Mouse (Mus musculus) bone marrow, adult 2 months (tissue): Measurements from ENCODE around the gene Hist1h1c. TPM values are rescaled to one million over a fixed set of nuclear protein-coding genes. Genes with fewer than 3 reads are reported as not detected.
"Not testable (repeated sequence)": the region's sequence is repeated elsewhere in the genome, so short reads cannot be mapped to it uniquely, and the experiment has no call there.

Source experiments
- H3K27ac ChIP-seq: fragments of 200-500 bp; 2 replicates; pipeline ENCODE4 v1.5.1; 2012; ENCODE audit warnings: low read depth, mild to moderate bottlenecking, control low read depth, inconsistent platforms, low read length; ENCODE audit not compliant: control insufficient read depth, poor library complexity, insufficient read depth
- H3K4me1 ChIP-seq: fragments of 200-500 bp; 2 replicates; pipeline ENCODE4 v1.6.1; 2011; ENCODE audit warnings: low read length; ENCODE audit not compliant: control insufficient read depth, insufficient read depth
- H3K4me3 ChIP-seq: fragments of 200-500 bp; replicated peaks from 2 replicates; pipeline ENCODE3; 2011; ENCODE audit warnings: mild to moderate bottlenecking, low read depth, low read length, control low read depth; ENCODE audit not compliant: control insufficient read depth
- CTCF ChIP-seq: fragments of 200-500 bp; IDR thresholded peaks from 2 replicates; pipeline ENCODE4 v1.5.1; 2011; ENCODE audit warnings: low read length, control low read depth; ENCODE audit not compliant: control insufficient read depth, insufficient read depth
- POLR2A ChIP-seq: fragments of 200-500 bp; IDR thresholded peaks from 2 replicates; pipeline ENCODE4 v1.6.1; 2011; ENCODE audit warnings: low read depth, mild to moderate bottlenecking, control low read depth, low read length, borderline replicate concordance; ENCODE audit not compliant: control insufficient read depth
- WGBS: fragments of 180-500 bp; shearing (Covaris S2); methylation state at CpG from one replicate; pipeline ENCODE4 v1.1.7; 2018; 5-methylcytosine and 5-hydroxymethylcytosine counted together
- polyA plus RNA-seq: library from polyadenylated mRNA; stranded (reverse); fragments of >200 nt; gene quantifications from 2 replicates; pipeline ENCODE4 v1.2.4, GENCODE M21; 2011; ENCODE audit warnings: low replicate concordance; ENCODE audit not compliant: missing spikeins, insufficient read depth, insufficient read length

Hist1h1c gene
- polyA plus RNA-seq, 1 experiment: 108 TPM

- Histone ChIP-seq H3K27ac (peak overlapping the region; percentile 75), H3K4me3 (peak overlapping the region; percentile 33), H3K4me1 (no peaks in the 10 kb centered on the region)
- TF ChIP-seq CTCF (no peak), POLR2A (no peak)
- WGBS: 2% methylated on average over 10 of the region's 10 CpGs
Observed at GRCm38 (mm10) chr13:23763242-23763585, 24.6 kb downstream of the Hist1h1c start.

DNA sequence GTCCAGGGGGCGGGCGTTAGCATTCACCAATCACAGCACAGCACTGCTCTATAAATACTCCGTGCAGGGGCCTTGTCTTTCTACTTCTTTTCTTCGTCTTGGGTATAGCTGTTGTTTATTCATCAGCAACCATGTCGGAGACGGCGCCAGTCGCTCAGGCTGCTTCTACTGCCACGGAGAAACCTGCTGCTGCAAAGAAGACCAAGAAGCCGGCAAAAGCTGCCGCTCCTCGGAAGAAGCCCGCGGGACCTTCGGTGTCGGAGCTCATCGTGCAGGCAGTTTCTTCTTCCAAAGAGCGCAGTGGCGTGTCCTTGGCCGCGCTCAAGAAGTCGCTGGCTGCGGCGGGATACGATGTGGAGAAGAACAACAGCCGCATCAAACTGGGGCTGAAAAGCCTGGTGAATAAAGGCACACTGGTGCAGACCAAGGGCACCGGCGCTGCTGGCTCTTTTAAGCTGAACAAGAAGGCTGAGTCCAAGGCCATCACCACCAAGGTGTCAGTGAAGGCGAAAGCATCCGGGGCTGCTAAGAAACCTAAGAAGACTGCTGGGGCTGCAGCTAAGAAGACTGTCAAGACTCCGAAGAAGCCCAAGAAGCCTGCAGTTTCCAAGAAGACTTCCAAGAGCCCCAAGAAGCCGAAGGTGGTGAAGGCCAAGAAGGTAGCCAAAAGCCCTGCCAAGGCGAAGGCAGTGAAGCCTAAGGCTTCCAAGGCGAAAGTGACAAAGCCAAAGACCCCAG lies 25.1 kb downstream of the Hist1h1c start, which contains the start of gene Hist1h1a:
Hist1h1a (plus strand) TSS at position 81 of the 738 bp plus-strand sequence.
- peak; percentile 84 for TF ChIP-seq POLR2A
- no peak for TF ChIP-seq CTCF
- WGBS: 3% methylated on average over 34 of the region's 34 CpGs
- H3K27ac ChIP-seq: peak within 1 kb of the TSS; percentile 94
- H3K4me1 ChIP-seq: peaks cover under 1% of the 10 kb centered on the region; the same call in 1 of the 2 replicates
- H3K4me3 ChIP-seq: peak within 1 kb of the TSS; percentile 71

GRCm38 (mm10) chr13:23764324-23765171 lies 25.9 kb downstream of the Hist1h1c start:
- Histone ChIP-seq H3K27ac (peak overlapping the region; percentile 94), H3K4me1 (peaks cover 2% of the 10 kb centered on the region; the same call in 1 of the 2 replicates), H3K4me3 (peak overlapping the region; percentile 71)
- WGBS: 47% methylated on average over 12 of the region's 12 CpGs
- TF ChIP-seq POLR2A: no peak
- TF ChIP-seq CTCF: no peak

- H3K4me1 ChIP-seq: peaks cover 2% of the 10 kb centered on the region; the same call in 1 of the 2 replicates
- TF ChIP-seq POLR2A (no peak), CTCF (no peak)
- WGBS: 32% methylated on average over 1 of the region's 1 CpGs
- no peak overlapping the region for H3K4me3 ChIP-seq
- peak overlapping the region; percentile 62; the same call in 1 of the 2 replicates for H3K27ac ChIP-seq
Observed at GRCm38 (mm10) chr13:23765172-23765513, 26.5 kb downstream of the Hist1h1c start.

DNA sequence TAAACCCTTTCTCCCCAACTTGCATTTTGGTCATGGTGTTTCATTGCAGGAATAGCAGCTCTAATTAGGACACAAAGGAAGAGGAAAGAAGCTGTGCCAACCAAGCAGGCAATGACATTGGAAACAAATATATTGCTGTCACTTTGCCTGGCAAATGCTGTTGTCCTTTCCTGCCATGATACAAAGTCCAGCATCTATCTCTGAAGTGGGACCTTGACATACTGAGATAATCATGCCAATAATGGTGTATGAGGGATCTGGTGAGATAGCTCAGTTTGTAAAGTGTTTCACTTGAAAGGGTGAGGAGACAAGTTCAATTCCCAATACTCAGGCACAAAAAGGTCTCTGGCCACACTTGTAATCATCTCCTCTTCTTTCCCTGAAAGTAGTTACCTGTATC lies 28.2 kb downstream of the Hist1h1c start:
- H3K4me1 ChIP-seq: peaks cover 2% of the 10 kb centered on the region; the same call in 1 of the 2 replicates

DNA sequence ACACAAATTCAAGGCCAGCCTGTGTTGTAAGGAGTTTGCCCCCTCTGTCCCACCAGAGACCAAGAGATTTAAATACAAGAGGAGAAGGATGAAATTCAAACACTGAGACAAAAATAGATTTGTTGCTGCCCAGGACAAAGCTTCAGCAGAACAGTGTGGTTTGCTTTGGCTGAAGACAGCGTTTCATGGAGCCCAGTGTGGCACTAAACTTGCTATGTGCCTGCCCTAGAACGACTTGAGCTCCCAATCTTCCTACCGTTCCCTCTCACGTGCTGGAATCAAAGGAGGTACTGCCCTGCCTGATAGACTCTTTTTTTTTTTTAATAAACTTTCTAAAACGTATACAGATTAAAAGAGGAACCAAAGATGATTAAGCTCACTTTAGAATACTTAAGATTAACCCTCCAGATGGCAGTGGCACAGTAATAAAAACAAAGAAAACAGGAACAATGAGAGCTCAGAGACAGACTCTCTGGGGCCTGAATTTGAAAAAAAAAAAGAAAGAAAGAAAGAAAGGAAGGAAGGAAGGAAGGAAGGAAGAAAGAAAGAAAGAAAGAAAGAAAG lies 30.3 kb downstream of the Hist1h1c start:
- WGBS: 3% methylated on average over 5 of the region's 5 CpGs
- H3K4me3 ChIP-seq: no peak overlapping the region
- peak overlapping the region; percentile 64; the same call in 1 of the 2 replicates for H3K27ac ChIP-seq
- peaks cover 2% of the 10 kb centered on the region; the same call in 1 of the 2 replicates for H3K4me1 ChIP-seq
- TF ChIP-seq CTCF: no peak
- no peak for TF ChIP-seq POLR2A

More for the DNA sequence above, 28.2 kb downstream of the Hist1h1c start:
- H3K4me3 ChIP-seq: no peak overlapping the region
- TF ChIP-seq CTCF: no peak
- TF ChIP-seq POLR2A: no peak
- no peak overlapping the region for H3K27ac ChIP-seq

DNA sequence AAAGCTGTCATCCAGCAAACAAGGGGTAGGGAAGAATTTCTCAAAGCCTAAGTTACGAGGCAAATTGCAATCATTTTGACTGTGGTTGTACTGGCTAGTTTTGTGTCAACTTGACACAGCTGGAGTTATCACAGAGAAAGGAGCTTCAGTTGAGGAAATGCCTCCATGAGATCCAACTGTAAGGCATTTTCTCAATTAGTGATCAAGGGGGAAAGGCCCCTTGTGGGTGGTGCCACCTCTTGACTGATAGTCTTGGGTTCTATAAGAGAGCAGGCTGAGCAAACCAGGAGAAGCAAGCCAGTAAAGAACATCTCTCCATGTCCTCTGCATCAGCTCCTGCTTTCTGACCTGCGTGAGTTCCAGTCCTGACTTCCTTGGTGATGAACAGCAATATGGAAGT lies 31.0 kb downstream of the Hist1h1c start, which contains the start of gene Trim38:
Trim38 (plus strand) TSS at position 301 of the 400 bp plus-strand sequence.
- peak within 1 kb of the TSS; percentile 64; the same call in 1 of the 2 replicates for H3K27ac ChIP-seq
- 65% methylated on average over 2 of the region's 2 CpGs for WGBS
- not testable (repeated sequence) for H3K4me3 ChIP-seq, H3K4me1 ChIP-seq
